In genomic region chr11:79519878-79520291, GRCm38 (mm10) we compare ENCODE assay signal across 10 mouse cellular contexts. TPM values are rescaled to one million over a fixed set of nuclear protein-coding genes. Genes with fewer than 3 reads are reported as not detected.
DNase-seq lines count a peak whose midpoint lies in the region; ATAC-seq and TF ChIP-seq lines count a peak whose summit lies in the region.
"Had no signal": no experiment of that assay in that cellular context is flagged by ENCODE, and none has a peak within 500 bp of the region (broad histone marks: within the 10 kb centered on the region; RNA-seq: fewer than 3 reads in every experiment).

No protein-coding gene starts in this region.

- H3K4me1 ChIP-seq in liver, embryonic 14.5 days (replicated peaks; ENCODE audit: control insufficient read depth in 2 of 2, insufficient read depth in 2 of 2, low read length in 1 of 2) = peaks cover 0 to 19% of the 10 kb centered on the region in 2 experiments; a peak in 2 of 4 replicates
- H3K4me1 ChIP-seq in hindbrain, embryonic 16.5 days (ENCODE audit: control insufficient read depth, insufficient read depth, low read depth, low read length) = no peaks in the 10 kb centered on the region

- no peaks in the 10 kb centered on the region for H3K27me3 ChIP-seq in liver, embryonic 14.5 days (ENCODE audit: control insufficient read depth, insufficient read depth, low read length)
- H3K27me3 ChIP-seq in hindbrain, embryonic 16.5 days (replicated peaks; ENCODE audit: control insufficient read depth, insufficient read depth, low read length) = no peaks in the 10 kb centered on the region
- H3K27me3 ChIP-seq: liver, embryonic 13.5 days had no signal

- no peak overlapping the region for H3K9ac ChIP-seq in liver, embryonic 14.5 days (replicated peaks)
- no peak overlapping the region for H3K9ac ChIP-seq in hindbrain, embryonic 16.5 days (ENCODE audit: low read depth, low read length)
- H3K9ac ChIP-seq: liver, embryonic 13.5 days had no signal

- DNase-seq in layer of hippocampus, adult 2 months (ENCODE audit: low spot score in 2 of 2) = peak in 1 of 2 experiments; percentile 31
- DNase-seq in layer of hippocampus, postnatal 14 days (ENCODE audit: low spot score in 2 of 2) = no peak
- peak; percentile 42 for DNase-seq in thymus, postnatal 14 days
- DNase-seq in thymus, postnatal 25 days = no peak
- peak; percentile 23 to 41 (median 30) for DNase-seq in liver, embryonic 14.5 days (ENCODE audit: low read depth in 3 of 3, low spot score in 3 of 3)
- DNase-seq in testis, postnatal 14 days (ENCODE audit: low spot score) = no peak
- DNase-seq in neural tube, embryonic 10.5 days (ENCODE audit: extremely low spot score, low spot score) = no peak
- DNase-seq: cerebellum, adult 9-10 months; liver, embryonic 13.5 days had no signal

- H3K36me3 ChIP-seq in liver, embryonic 14.5 days (replicated peaks; ENCODE audit: control insufficient read depth, insufficient read depth, low read depth) = no peaks in the 10 kb centered on the region
- H3K36me3 ChIP-seq in hindbrain, embryonic 16.5 days (ENCODE audit: control insufficient read depth, insufficient read depth, low read length) = no peaks in the 10 kb centered on the region

- peak overlapping the region; percentile 71 for H3K27ac ChIP-seq in layer of hippocampus, adult 2 months
- H3K27ac ChIP-seq in liver, embryonic 14.5 days = no peak overlapping the region
- H3K27ac ChIP-seq in hindbrain, embryonic 16.5 days (ENCODE audit: low read depth, low read length) = no peak overlapping the region
- H3K27ac ChIP-seq: liver, embryonic 13.5 days had no signal

- TF ChIP-seq CTCF in layer of hippocampus, adult 2 months (conservative IDR thresholded peaks at IDR 0.05) = no peak
- no peak for TF ChIP-seq CTCF in liver, embryonic 14.5 days (IDR thresholded peaks at IDR 0.05; ENCODE audit: low read depth)

- H3K9me3 ChIP-seq in liver, embryonic 14.5 days (ENCODE audit: control insufficient read depth, low read length) = no peaks in the 10 kb centered on the region
- no peaks in the 10 kb centered on the region for H3K9me3 ChIP-seq in hindbrain, embryonic 16.5 days (ENCODE audit: control insufficient read depth, low read length)
- H3K9me3 ChIP-seq: liver, embryonic 13.5 days had no signal

- whole genome bisulfite sequencing in liver, embryonic 14.5 days (ENCODE audit: insufficient replicate concordance) = 13% methylated on average over 1 of the region's 1 CpGs
- 77% methylated on average over 1 of the region's 1 CpGs for WGBS in hindbrain, embryonic 16.5 days

- no peak overlapping the region; the same call in 1 of the 2 replicates for H3K4me2 ChIP-seq in liver, embryonic 14.5 days (ENCODE audit: low read depth)
- no peak overlapping the region for H3K4me2 ChIP-seq in hindbrain, embryonic 16.5 days (ENCODE audit: low read length)

- H3K4me3 ChIP-seq in layer of hippocampus, adult 2 months = no peak overlapping the region; the same call in 1 of the 2 replicates
- no peak overlapping the region for H3K4me3 ChIP-seq in liver, embryonic 14.5 days (ENCODE audit: insufficient read depth in 1 of 2, low read depth in 2 of 2, low read length in 2 of 2)
- no peak overlapping the region for H3K4me3 ChIP-seq in hindbrain, embryonic 16.5 days (ENCODE audit: low read length)
- H3K4me3 ChIP-seq: liver, embryonic 13.5 days had no signal

- no peak for ATAC-seq in liver, embryonic 14.5 days (ENCODE audit: insufficient read depth)
- no peak for ATAC-seq in hindbrain, embryonic 16.5 days

- TF ChIP-seq EP300 in liver, embryonic 14.5 days (IDR thresholded peaks at IDR 0.05; ENCODE audit: low read depth) = no peak

RNA-seq across cellular contexts. Expression of gene Evi2b, which starts 3.7 kb away (rescaled TPM):
- total RNA-seq in layer of hippocampus, adult 2 months (2021) = under 1 TPM; 0.37 to 0.38 TPM
- total RNA-seq in layer of hippocampus, postnatal 14 days (2021) = under 1 TPM; 0.30 to 0.60 TPM
- polyA plus RNA-seq in liver, embryonic 14.5 days (2012; rRNA removed) = 8.4 and 9.7 TPM in 2 replicates
- 7.7 and 7.8 TPM in 2 replicates for polyA plus RNA-seq in liver, embryonic 14.5 days (2014; fragmentation: Nextera tagmentation; extraction: Ambion mirVana)
- polyA plus RNA-seq in hindbrain, embryonic 16.5 days (2015; fragmentation: Nextera tagmentation; extraction: Ambion mirVana) = 0.36 TPM in 1 of 2 replicates, not detected in the other

RNA-seq across cellular contexts. Expression of gene Evi2, which starts 10.5 kb away (rescaled TPM):
- total RNA-seq in layer of hippocampus, adult 2 months (2021) = not detected
- total RNA-seq in layer of hippocampus, postnatal 14 days (2021) = under 1 TPM in 1 of 2 experiments, not detected in 1; 0.14 TPM
- 0.31 and 0.44 TPM in 2 replicates for polyA plus RNA-seq in liver, embryonic 14.5 days (2012; rRNA removed)
- polyA plus RNA-seq in liver, embryonic 14.5 days (2014; fragmentation: Nextera tagmentation; extraction: Ambion mirVana) = 0.59 and 0.63 TPM in 2 replicates
- 0.39 and 0.61 TPM in 2 replicates for polyA plus RNA-seq in hindbrain, embryonic 16.5 days (2015; fragmentation: Nextera tagmentation; extraction: Ambion mirVana)

RNA-seq across cellular contexts. Expression of gene Evi2a, which starts 10.5 kb away (rescaled TPM):
- total RNA-seq in layer of hippocampus, adult 2 months (2021) = 10 to 100 TPM; 17.3 to 21.2 TPM
- 1 to 10 TPM; 7.4 to 8.7 TPM for total RNA-seq in layer of hippocampus, postnatal 14 days (2021)
- 2.4 and 3.9 TPM in 2 replicates for polyA plus RNA-seq in liver, embryonic 14.5 days (2012; rRNA removed)
- 4.2 TPM in 2 replicates for polyA plus RNA-seq in liver, embryonic 14.5 days (2014; fragmentation: Nextera tagmentation; extraction: Ambion mirVana)
- polyA plus RNA-seq in hindbrain, embryonic 16.5 days (2015; fragmentation: Nextera tagmentation; extraction: Ambion mirVana) = 3.1 TPM in 2 replicates

RNA-seq across cellular contexts. Expression of gene Omg, which starts 16.0 kb away (rescaled TPM):
- 10 to 100 TPM; 86.0 to 89.5 TPM for total RNA-seq in layer of hippocampus, adult 2 months (2021)
- 10 to 100 TPM; 77.1 to 86.3 TPM for total RNA-seq in layer of hippocampus, postnatal 14 days (2021)
- polyA plus RNA-seq in liver, embryonic 14.5 days (2012; rRNA removed) = 0.01 and 0.02 TPM in 2 replicates
- polyA plus RNA-seq in liver, embryonic 14.5 days (2014; fragmentation: Nextera tagmentation; extraction: Ambion mirVana) = not detected in 2 replicates
- polyA plus RNA-seq in hindbrain, embryonic 16.5 days (2015; fragmentation: Nextera tagmentation; extraction: Ambion mirVana) = 12.5 and 17.1 TPM in 2 replicates
- polyA plus RNA-seq: liver, embryonic 13.5 days had no signal

Comparison
In these comparisons a context has a peak if more than half of its experiments do, and no peak if none do; other contexts are left out.
1. DNase-seq: peak in thymus, postnatal 14 days (single experiment) and liver, embryonic 14.5 days (3 of 3); none in layer of hippocampus, postnatal 14 days (0 of 2), thymus, postnatal 25 days (single experiment), testis, postnatal 14 days (single experiment) and neural tube, embryonic 10.5 days (single experiment).